8 mouse cellular contexts compared by ENCODE assay signal in genomic region chr10:7954989-7955633, GRCm38 (mm10). TPM values are rescaled to one million over a fixed set of nuclear protein-coding genes. Genes with fewer than 3 reads are reported as not detected.
DNase-seq lines count a peak whose midpoint lies in the region; ATAC-seq and TF ChIP-seq lines count a peak whose summit lies in the region.

No protein-coding gene starts in this region.

- 1% methylated on average over 23 of the region's 31 CpGs for WGBS in midbrain, postnatal 0 days

- no peaks in the 10 kb centered on the region for H3K9me3 ChIP-seq in midbrain, postnatal 0 days (ENCODE audit: low read length)

- peak overlapping the region; percentile 98 for H3K27ac ChIP-seq in midbrain, postnatal 0 days (ENCODE audit: low read depth, low read length)

- H3K36me3 ChIP-seq in midbrain, postnatal 0 days (ENCODE audit: insufficient read depth, low read length) = no peaks in the 10 kb centered on the region

- TF ChIP-seq CTCF in midbrain, postnatal 0 days (IDR thresholded peaks at IDR 0.05) = no peak

- ATAC-seq in midbrain, postnatal 0 days (ENCODE audit: low FRiP score) = peak; percentile 36

- no peaks in the 10 kb centered on the region for H3K27me3 ChIP-seq in midbrain, postnatal 0 days (ENCODE audit: insufficient read depth, low read length)

- H3K9ac ChIP-seq in midbrain, postnatal 0 days (replicated peaks; ENCODE audit: low read length, poor library complexity, severe bottlenecking) = peak overlapping the region; percentile 98

- H3K4me3 ChIP-seq in midbrain, postnatal 0 days (ENCODE audit: low read depth, low read length) = peak overlapping the region; percentile 97

- peaks cover 9% of the 10 kb centered on the region; the same call in 1 of the 2 replicates for H3K4me1 ChIP-seq in midbrain, postnatal 0 days (ENCODE audit: insufficient read depth, low read length)

- H3K4me2 ChIP-seq in midbrain, postnatal 0 days (ENCODE audit: low read depth, low read length, poor library complexity, severe bottlenecking) = peak overlapping the region; percentile 92

- peak; percentile 34 for DNase-seq in 3T3-L1 (ENCODE audit: low read depth, low spot score)
- peak; percentile 28 for DNase-seq in adrenal gland, adult 8-10 months
- DNase-seq in embryo, embryonic 9.5 days (ENCODE audit: extremely low spot score) = peak; percentile 52
- peak; percentile 58 to 68 for DNase-seq in heart, adult 18-20 months
- DNase-seq in kidney, adult 11 months = peak; percentile 23
- DNase-seq in liver = peak; percentile 60
- peak; percentile 21 for DNase-seq in midbrain, postnatal 0 days (ENCODE audit: low spot score)
- peak; percentile 38 to 44 for DNase-seq in spleen, postnatal 14 days (ENCODE audit: low spot score in 2 of 2)

RNA-seq across cellular contexts. Expression of gene Tab2, which starts 0.9 kb away (rescaled TPM):
- total RNA-seq in adrenal gland, adult 8-10 months (2022) = 10 to 100 TPM; 43.7 to 54.0 (median 50.3) TPM
- 10 to 100 TPM; 44.5 to 52.9 TPM for total RNA-seq in heart, adult 18-20 months (2021)
- total RNA-seq in midbrain, postnatal 0 days (2014; rRNA removed) = 51.1 and 60.7 TPM in 2 replicates
- polyA plus RNA-seq in midbrain, postnatal 0 days (2015; fragmentation: Nextera tagmentation; extraction: Ambion mirVana) = 8.7 and 10.8 TPM in 2 replicates

Comparison
In these comparisons a context has a peak if more than half of its experiments do, and no peak if none do; other contexts are left out.
1. Peak in every context shown above with its lines: DNase-seq, ATAC-seq, H3K4me3 ChIP-seq and H3K27ac ChIP-seq.